Mouse (Mus musculus): ENCODE data around the gene Tph1.
"Not testable (repeated sequence)": the region's sequence is repeated elsewhere in the genome, so short reads cannot be mapped to it uniquely, and the experiment has no call there.

GRCm38 (mm10) chr7:46679044-46679443 lies 6.7 kb upstream of the Tph1 start:
- not testable (repeated sequence) for TF ChIP-seq CTCF (conservative IDR thresholded peaks at IDR 0.05; ENCODE audit: insufficient read depth, insufficient read length, low read depth, low read length); POLR2A (IDR thresholded peaks at IDR 0.05; ENCODE audit: low read depth, low read length)

All from kidney, adult 2 months (tissue).